Comparison of ENCODE assay signal across 1 mouse cellular context in the genomic region with DNA sequence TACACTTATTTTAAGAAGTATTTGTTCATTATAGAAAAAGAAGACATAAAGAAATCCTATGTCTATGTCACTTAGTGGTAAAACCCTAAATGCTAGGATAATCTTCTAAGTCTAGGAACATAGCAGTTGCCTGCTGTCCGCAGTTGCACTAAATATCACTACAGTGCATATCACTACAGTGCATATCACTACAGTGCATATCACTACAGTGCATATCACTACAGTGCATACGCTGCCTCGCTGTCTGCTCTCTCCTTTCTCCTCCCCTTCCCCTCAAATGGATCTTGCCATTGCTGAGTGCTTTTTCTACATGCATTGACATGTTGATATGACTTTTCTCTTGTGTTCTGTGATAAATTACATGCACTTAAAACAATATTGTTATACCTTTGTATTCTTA.
A peak's percentile ranks its signal among the peaks of the same experiment; 100 is the strongest.
TF ChIP-seq lines count a peak whose summit lies in the region.

No protein-coding gene starts in this region.

TF ChIP-seq in MEL, 35 proteins besides CTCF, POLR2A, EP300 and RAD21 (continued from another document):
- TF ChIP-seq TBP (IDR thresholded peaks at IDR 0.05; ENCODE audit: low read depth, low read length): no peak
- TF ChIP-seq MAFK (IDR thresholded peaks at IDR 0.05; ENCODE audit: borderline replicate concordance, low read depth, low read length): no peak
- TF ChIP-seq POLR2AphosphoS2 (IDR thresholded peaks at IDR 0.05; ENCODE audit: low read length): no peak
- peak; percentile 64 for TF ChIP-seq GATA1 (IDR thresholded peaks at IDR 0.05; ENCODE audit: low read depth, low read length)
- TF ChIP-seq MYB (IDR thresholded peaks at IDR 0.05; ENCODE audit: low read depth, low read length): no peak
- no peak for TF ChIP-seq USF1 (IDR thresholded peaks at IDR 0.05; ENCODE audit: low read depth, low read length)
- no peak for TF ChIP-seq ZC3H11A (IDR thresholded peaks at IDR 0.05; ENCODE audit: low read depth, low read length)
TF ChIP-seq in MEL: peak in this region for 2.
